Mouse (Mus musculus) liver, embryonic 13.5 days (tissue): ENCODE measurements around the gene Hunk. TPM values are rescaled to one million over a fixed set of nuclear protein-coding genes. Genes with fewer than 3 reads are reported as not detected.

Experiments
- ATAC-seq: fragments of 200-750 bp; cut with Nextera tagmentation; 2 replicates; pipeline ENCODE4 v1.8.0; 2017; ENCODE audit warnings: low read depth, mild to moderate bottlenecking, moderate number of reproducible peaks, moderate library complexity
- DNase-seq: peaks from one replicate; pipeline ENCODE4 v3.0.0; 2022
- H3K27ac ChIP-seq: fragments of 300-500 bp; sonication (generic); 2 replicates; pipeline ENCODE4 v1.5.1; 2015; ENCODE audit warnings: moderate library complexity, mild to moderate bottlenecking, inconsistent platforms
- H3K27me3 ChIP-seq: fragments of 300-500 bp; sonication (generic); 2 replicates; pipeline ENCODE4 v1.6.1; 2015; ENCODE audit warnings: mild to moderate bottlenecking, inconsistent platforms
- H3K36me3 ChIP-seq: fragments of 300-500 bp; sonication (generic); 2 replicates; pipeline ENCODE4 v1.6.1; 2015; ENCODE audit warnings: mild to moderate bottlenecking, inconsistent platforms
- H3K4me1 ChIP-seq: fragments of 300-500 bp; sonication (generic); replicated peaks from 2 replicates; pipeline ENCODE4 v1.6.1; 2015; ENCODE audit warnings: inconsistent platforms
- H3K4me2 ChIP-seq: fragments of 300-500 bp; sonication (generic); 2 replicates; pipeline ENCODE4 v1.6.1; 2015; ENCODE audit warnings: inconsistent platforms, mild to moderate bottlenecking, moderate library complexity
- H3K4me3 ChIP-seq: fragments of 300-500 bp; sonication (generic); replicated peaks from 2 replicates; pipeline ENCODE4 v1.5.1; 2015; ENCODE audit warnings: mild to moderate bottlenecking, inconsistent platforms
- H3K9ac ChIP-seq: fragments of 300-500 bp; sonication (generic); 2 replicates; pipeline ENCODE4 v1.6.1; 2015; ENCODE audit warnings: mild to moderate bottlenecking, inconsistent platforms
- H3K9me3 ChIP-seq: fragments of 300-500 bp; sonication (generic); replicated peaks from 2 replicates; pipeline ENCODE4 v1.6.1; 2016; ENCODE audit warnings: inconsistent platforms
- WGBS: fragments of 180-500 bp; shearing (Covaris S2); methylation state at CpG from one replicate; pipeline ENCODE4 v1.1.7; 2015; ENCODE audit not compliant: insufficient replicate concordance; 5-methylcytosine and 5-hydroxymethylcytosine counted together
- polyA plus RNA-seq: library from polyadenylated mRNA; unstranded; fragments of >200 nt; fragmentation: Nextera tagmentation; extraction: Ambion mirVana; gene quantifications from 2 replicates; pipeline ENCODE4 v1.2.1, GENCODE M21; 2015

Hunk gene
- polyA plus RNA-seq, 1 experiment from 2014 or later, result 0.98 TPM

GRCm38 (mm10) chr16:90541191-90541590 lies 155.4 kb downstream of the Hunk start:
- no peaks in the 10 kb centered on the region for H3K4me1 ChIP-seq
- no peak overlapping the region for H3K4me2 ChIP-seq
- no peaks in the 10 kb centered on the region for H3K36me3 ChIP-seq
- no peak overlapping the region for H3K9ac ChIP-seq
- ATAC-seq, result no peak
- no peak for DNase-seq
- no peaks in the 10 kb centered on the region for H3K27me3 ChIP-seq
- WGBS, result 44% methylated on average over 2 of the region's 2 CpGs
- no peak overlapping the region for H3K4me3 ChIP-seq
- no peak overlapping the region for H3K27ac ChIP-seq
- H3K9me3 ChIP-seq, result no peaks in the 10 kb centered on the region

GRCm38 (mm10) chr16:90542383-90542782 lies 156.6 kb downstream of the Hunk start:
- H3K9ac ChIP-seq, result no peak overlapping the region
- H3K27ac ChIP-seq, result no peak overlapping the region
- no peak for ATAC-seq
- no peaks in the 10 kb centered on the region for H3K27me3 ChIP-seq
- H3K4me3 ChIP-seq, result no peak overlapping the region
- H3K36me3 ChIP-seq, result no peaks in the 10 kb centered on the region
- WGBS, result 64% methylated on average over 10 of the region's 10 CpGs
- H3K4me2 ChIP-seq, result no peak overlapping the region
- no peaks in the 10 kb centered on the region for H3K4me1 ChIP-seq
- DNase-seq, result no peak
- H3K9me3 ChIP-seq, result no peaks in the 10 kb centered on the region

GRCm38 (mm10) chr16:90544175-90544574 lies 158.4 kb downstream of the Hunk start:
- Histone ChIP-seq H3K36me3 (no peaks in the 10 kb centered on the region), H3K4me1 (no peaks in the 10 kb centered on the region), H3K9ac (no peak overlapping the region), H3K27me3 (no peaks in the 10 kb centered on the region), H3K4me2 (no peak overlapping the region), H3K4me3 (no peak overlapping the region), H3K9me3 (no peaks in the 10 kb centered on the region), H3K27ac (no peak overlapping the region)
- 18% methylated on average over 9 of the region's 9 CpGs for WGBS
- no peak for ATAC-seq
- DNase-seq, result no peak

GRCm38 (mm10) chr16:90545509-90545908 lies 159.7 kb downstream of the Hunk start:
- no peak overlapping the region for H3K4me3 ChIP-seq
- H3K4me2 ChIP-seq, result no peak overlapping the region
- 43% methylated on average over 3 of the region's 3 CpGs for WGBS
- H3K9ac ChIP-seq, result no peak overlapping the region
- H3K27ac ChIP-seq, result no peak overlapping the region
- ATAC-seq, result no peak
- no peak for DNase-seq
- no peaks in the 10 kb centered on the region for H3K9me3 ChIP-seq
- H3K36me3 ChIP-seq, result no peaks in the 10 kb centered on the region
- H3K4me1 ChIP-seq, result no peaks in the 10 kb centered on the region
- no peaks in the 10 kb centered on the region for H3K27me3 ChIP-seq

GRCm38 (mm10) chr16:90546591-90546990 lies 160.8 kb downstream of the Hunk start:
- 63% methylated on average over 3 of the region's 3 CpGs for WGBS
- Histone ChIP-seq H3K9ac (no peak overlapping the region), H3K9me3 (no peaks in the 10 kb centered on the region), H3K4me3 (no peak overlapping the region), H3K4me1 (no peaks in the 10 kb centered on the region), H3K36me3 (no peaks in the 10 kb centered on the region), H3K27ac (no peak overlapping the region), H3K27me3 (no peaks in the 10 kb centered on the region), H3K4me2 (no peak overlapping the region)
- DNase-seq (no peak), ATAC-seq (no peak)

GRCm38 (mm10) chr16:90547996-90548395 lies 162.2 kb downstream of the Hunk start:
- DNase-seq (no peak), ATAC-seq (no peak)
- whole genome bisulfite sequencing, result 72% methylated on average over 9 of the region's 9 CpGs
- H3K27ac ChIP-seq, result no peak overlapping the region
- H3K9ac ChIP-seq, result no peak overlapping the region
- H3K4me1 ChIP-seq, result no peaks in the 10 kb centered on the region
- H3K36me3 ChIP-seq, result no peaks in the 10 kb centered on the region
- H3K4me2 ChIP-seq, result no peak overlapping the region
- no peaks in the 10 kb centered on the region for H3K9me3 ChIP-seq
- H3K4me3 ChIP-seq, result no peak overlapping the region
- H3K27me3 ChIP-seq, result no peaks in the 10 kb centered on the region

Other genes starting within 250 kb of the Hunk start
- 4.8 and 5.5 TPM in 2 replicates for gene Tiam1, start 242.2 kb upstream of the Hunk start, polyA plus RNA-seq
- gene Sod1, start 165.3 kb upstream of the Hunk start, polyA plus RNA-seq, result 1,329 and 1,400 TPM in 2 replicates
- 9.8 and 13.0 TPM in 2 replicates for gene Scaf4, start 101.5 kb upstream of the Hunk start, polyA plus RNA-seq